Mouse (Mus musculus) midbrain, embryonic 14.5 days (tissue): ENCODE results near the gene Tunar. TPM values are rescaled to one million over a fixed set of nuclear protein-coding genes. Genes with fewer than 3 reads are reported as not detected.

ENCODE experiments used
- ATAC-seq: fragments of 200-750 bp; cut with Nextera tagmentation; 2 replicates; pipeline ENCODE4 v1.8.0; 2017; ENCODE audit warnings: moderate number of reproducible peaks, moderate library complexity; ENCODE audit not compliant: low FRiP score, low TSS enrichment
- DNase-seq: peaks from one replicate; pipeline ENCODE4 v3.0.0-alpha.2; 2015
- H3K27ac ChIP-seq: fragments of 300-500 bp; sonication (generic); replicated peaks from 2 replicates; pipeline ENCODE4 v1.5.1; 2014; ENCODE audit warnings: mild to moderate bottlenecking, low read depth, low read length, moderate library complexity
- H3K27me3 ChIP-seq: fragments of 300-500 bp; sonication (generic); 2 replicates; pipeline ENCODE4 v1.6.1; 2014; ENCODE audit warnings: low read length, control low read depth, mixed read lengths; ENCODE audit not compliant: control insufficient read depth, insufficient read depth
- H3K36me3 ChIP-seq: fragments of 300-500 bp; sonication (generic); 2 replicates; pipeline ENCODE4 v1.6.1; 2014; ENCODE audit warnings: low read length, control low read depth; ENCODE audit not compliant: control insufficient read depth, insufficient read depth
- H3K4me1 ChIP-seq: fragments of 300-500 bp; sonication (generic); 2 replicates; pipeline ENCODE4 v1.6.1; 2014; ENCODE audit warnings: mild to moderate bottlenecking, antibody characterized with exemption, low read length, control low read depth; ENCODE audit not compliant: control insufficient read depth, insufficient read depth
- H3K4me2 ChIP-seq: fragments of 300-500 bp; sonication (generic); 2 replicates; pipeline ENCODE4 v1.6.1; 2014; ENCODE audit warnings: mild to moderate bottlenecking, low read length, moderate library complexity
- H3K4me3 ChIP-seq: fragments of 300-500 bp; sonication (generic); replicated peaks from 2 replicates; pipeline ENCODE4 v1.5.1; 2014; ENCODE audit warnings: low read depth, low read length
- H3K9ac ChIP-seq: fragments of 300-500 bp; sonication (generic); replicated peaks from 2 replicates; pipeline ENCODE4 v1.6.1; 2014; ENCODE audit warnings: mild to moderate bottlenecking, low read length, moderate library complexity
- H3K9me3 ChIP-seq: fragments of 300-500 bp; sonication (generic); 2 replicates; pipeline ENCODE4 v1.6.1; 2016; ENCODE audit warnings: low read length, control low read depth, mixed read lengths; ENCODE audit not compliant: control insufficient read depth
- WGBS: fragments of 180-500 bp; shearing (Covaris S2); extraction: QIAGEN DNeasy Blood & Tissue Kit; methylation state at CpG from one replicate; pipeline ENCODE4 v1.1.7; 2014; 5-methylcytosine and 5-hydroxymethylcytosine counted together
- polyA plus RNA-seq: library from polyadenylated mRNA; unstranded; fragments of >200 nt; fragmentation: Nextera tagmentation; extraction: Ambion mirVana; gene quantifications from 2 replicates; pipeline ENCODE4 v1.2.1, GENCODE M21; 2014

Tunar gene
- 15.5 and 20.0 TPM in 2 replicates for polyA plus RNA-seq

DNA sequence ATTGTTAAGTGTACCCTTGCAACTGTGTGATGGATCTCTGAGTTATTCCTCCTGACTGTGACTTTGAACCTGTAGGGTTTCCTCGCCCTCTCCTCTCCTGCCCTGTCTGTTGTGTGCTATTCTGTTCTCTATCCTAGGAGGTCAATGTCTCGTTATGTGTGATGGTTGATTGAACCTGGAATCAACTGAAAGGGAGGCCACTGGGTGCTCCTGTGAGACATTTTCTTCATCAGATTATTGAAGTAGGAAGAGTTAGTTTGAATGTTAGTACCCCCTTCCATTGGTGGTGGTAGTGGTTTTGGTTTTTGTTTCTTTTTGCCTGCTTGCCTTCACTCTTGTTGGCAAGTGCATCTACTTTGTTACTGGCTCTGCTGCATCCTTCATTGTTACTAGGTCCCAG is at the start of gene Tunar:
Gene Tunar (plus strand): TSS at position 301 of the 400 bp plus-strand sequence.
- H3K9me3 ChIP-seq, result no peaks in the 10 kb centered on the region
- DNase-seq (no peak), ATAC-seq (no peak)
- 95% methylated on average over 2 of the region's 2 CpGs for whole genome bisulfite sequencing
- no peak within 1 kb of the TSS for H3K27ac ChIP-seq
- H3K9ac ChIP-seq, result no peak within 1 kb of the TSS
- H3K36me3 ChIP-seq, result no peaks in the 10 kb centered on the region
- no peak within 1 kb of the TSS for H3K4me3 ChIP-seq
- peaks cover 11% of the 10 kb centered on the region for H3K4me1 ChIP-seq
- no peaks in the 10 kb centered on the region for H3K27me3 ChIP-seq
- H3K4me2 ChIP-seq, result no peak within 1 kb of the TSS

DNA sequence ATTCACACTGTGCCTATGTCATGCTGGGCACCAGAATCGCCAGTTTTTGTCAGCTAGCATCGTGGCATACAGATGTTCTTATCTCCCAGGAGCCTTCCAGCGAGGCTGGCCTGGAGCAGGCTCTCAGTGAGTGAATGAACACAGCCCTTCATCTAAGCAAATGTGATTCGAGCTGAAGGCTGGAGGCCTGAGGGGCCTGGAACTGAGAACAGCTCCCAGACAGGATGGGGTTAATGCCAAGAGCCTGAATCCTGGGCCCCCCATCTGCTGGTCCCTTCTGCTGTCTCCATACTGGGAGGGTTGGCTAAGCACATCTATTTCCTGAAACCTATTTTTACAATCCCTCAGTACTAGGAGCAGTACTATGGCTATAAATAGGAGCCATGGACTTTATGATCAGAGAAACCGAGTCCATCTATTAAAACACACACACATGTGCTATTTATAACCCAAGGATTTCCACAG is 21.1 kb upstream of the Tunar start:
- 69% methylated on average over 5 of the region's 5 CpGs for WGBS
- H3K27ac ChIP-seq, result no peak overlapping the region

DNA sequence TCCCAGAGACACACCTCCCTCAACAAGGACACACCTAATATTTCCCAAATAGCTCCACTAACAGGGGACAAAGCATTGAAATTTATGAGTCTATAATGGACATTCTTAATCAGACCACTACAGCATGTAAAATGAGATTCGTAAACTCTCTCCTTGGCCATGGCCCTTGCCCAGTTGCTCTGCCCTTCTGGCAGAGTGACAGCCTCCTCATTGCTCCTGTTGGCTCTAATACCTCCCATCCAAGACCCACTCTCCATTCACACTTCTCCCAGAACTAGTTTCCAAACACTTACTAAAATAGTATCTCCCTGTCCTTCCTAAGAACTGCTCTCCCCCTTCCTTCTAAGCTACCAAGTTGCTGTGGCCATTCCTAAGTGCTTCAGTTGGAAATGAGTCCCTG is 19.3 kb upstream of the Tunar start:
- no peaks in the 10 kb centered on the region for H3K9me3 ChIP-seq
- H3K4me3 ChIP-seq, result no peak overlapping the region
- no peaks in the 10 kb centered on the region for H3K27me3 ChIP-seq
- H3K27ac ChIP-seq, result no peak overlapping the region
- no peak overlapping the region for H3K4me2 ChIP-seq
- ATAC-seq (no peak), DNase-seq (no peak)
- H3K9ac ChIP-seq, result no peak overlapping the region
- WGBS, result 86% methylated on average over 1 of the region's 1 CpGs
- H3K4me1 ChIP-seq, result no peaks in the 10 kb centered on the region
- no peaks in the 10 kb centered on the region for H3K36me3 ChIP-seq

More for the DNA sequence above, 21.1 kb upstream of the Tunar start:
- no peaks in the 10 kb centered on the region for H3K9me3 ChIP-seq
- H3K9ac ChIP-seq, result no peak overlapping the region
- H3K27me3 ChIP-seq, result no peaks in the 10 kb centered on the region
- H3K36me3 ChIP-seq, result no peaks in the 10 kb centered on the region
- no peak overlapping the region for H3K4me2 ChIP-seq
- no peak for ATAC-seq
- no peak for DNase-seq
- no peak overlapping the region for H3K4me3 ChIP-seq
- H3K4me1 ChIP-seq, result no peaks in the 10 kb centered on the region

DNA sequence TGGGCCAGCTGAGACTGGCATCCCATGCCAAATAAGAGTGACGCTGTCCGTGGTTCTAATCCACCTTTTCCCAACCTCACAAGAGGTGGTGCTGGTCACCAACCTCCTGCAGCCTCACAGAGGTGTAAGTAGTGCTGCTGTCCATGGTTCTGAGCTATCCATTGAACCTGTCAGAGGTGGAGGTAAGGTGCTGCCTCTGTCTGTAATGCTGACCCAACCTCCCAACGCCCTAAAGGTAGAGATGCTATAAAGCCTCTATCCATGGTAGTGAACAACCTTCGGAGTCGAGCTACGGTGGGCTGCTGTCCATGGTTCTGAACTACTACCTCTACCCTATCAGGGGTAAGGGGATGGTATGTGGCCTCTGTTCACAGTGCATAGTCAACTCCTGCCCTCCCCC is 11.5 kb upstream of the Tunar start:
- ATAC-seq (no peak), DNase-seq (peak; percentile 34)
- H3K27me3 ChIP-seq, result no peaks in the 10 kb centered on the region
- 29% methylated on average over 6 of the region's 6 CpGs for WGBS
- no peaks in the 10 kb centered on the region for H3K36me3 ChIP-seq
- H3K27ac ChIP-seq, result no peak overlapping the region
- no peaks in the 10 kb centered on the region for H3K4me1 ChIP-seq
- no peaks in the 10 kb centered on the region for H3K9me3 ChIP-seq
- H3K4me3 ChIP-seq, result no peak overlapping the region
- no peak overlapping the region for H3K4me2 ChIP-seq
- H3K9ac ChIP-seq, result no peak overlapping the region

GRCm38 (mm10) chr12:105327051-105327450 is 6.6 kb upstream of the Tunar start:
- no peak overlapping the region for H3K4me3 ChIP-seq
- DNase-seq (no peak), ATAC-seq (no peak)
- no peak overlapping the region for H3K27ac ChIP-seq
- H3K9ac ChIP-seq, result no peak overlapping the region
- H3K9me3 ChIP-seq, result no peaks in the 10 kb centered on the region
- no peaks in the 10 kb centered on the region for H3K4me1 ChIP-seq
- H3K4me2 ChIP-seq, result no peak overlapping the region
- H3K36me3 ChIP-seq, result no peaks in the 10 kb centered on the region
- WGBS, result 78% methylated on average over 5 of the region's 5 CpGs
- no peaks in the 10 kb centered on the region for H3K27me3 ChIP-seq

- Histone ChIP-seq H3K4me1 (no peaks in the 10 kb centered on the region), H3K4me3 (no peak overlapping the region), H3K9me3 (no peaks in the 10 kb centered on the region), H3K4me2 (no peak overlapping the region), H3K36me3 (no peaks in the 10 kb centered on the region), H3K9ac (no peak overlapping the region), H3K27me3 (no peaks in the 10 kb centered on the region), H3K27ac (no peak overlapping the region)
- DNase-seq (no peak), ATAC-seq (no peak)
- WGBS, result 73% methylated on average over 11 of the region's 11 CpGs
These were observed 5.3 kb upstream of the Tunar start for GRCm38 (mm10) chr12:105328396-105328795.

DNA sequence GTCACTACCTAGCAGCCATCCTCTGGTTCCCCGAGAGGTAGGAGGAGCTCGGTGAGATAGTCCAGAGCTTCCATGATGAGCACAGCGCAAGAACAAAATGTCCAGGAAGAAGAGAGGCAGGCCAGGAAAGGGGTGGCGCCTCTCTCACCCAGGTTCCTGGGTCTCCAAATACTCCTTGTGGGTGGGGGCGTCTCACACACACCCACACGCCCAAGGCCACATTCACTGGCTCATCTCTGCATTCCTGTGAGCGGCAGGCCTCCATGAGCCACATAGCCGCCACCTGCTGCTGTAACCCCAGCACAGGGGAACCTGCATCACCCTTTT is 2.4 kb downstream of the Tunar start:
- Histone ChIP-seq H3K27me3 (no peaks in the 10 kb centered on the region), H3K9ac (peak overlapping the region; percentile 80), H3K36me3 (no peaks in the 10 kb centered on the region), H3K4me1 (peaks cover 21% of the 10 kb centered on the region), H3K27ac (peak overlapping the region; percentile 85), H3K4me3 (peak overlapping the region; percentile 72), H3K9me3 (no peaks in the 10 kb centered on the region), H3K4me2 (peak overlapping the region; percentile 93)
- WGBS, result 6% methylated on average over 8 of the region's 8 CpGs
- DNase-seq (no peak), ATAC-seq (no peak; the same call in 1 of the 2 replicates)

DNA sequence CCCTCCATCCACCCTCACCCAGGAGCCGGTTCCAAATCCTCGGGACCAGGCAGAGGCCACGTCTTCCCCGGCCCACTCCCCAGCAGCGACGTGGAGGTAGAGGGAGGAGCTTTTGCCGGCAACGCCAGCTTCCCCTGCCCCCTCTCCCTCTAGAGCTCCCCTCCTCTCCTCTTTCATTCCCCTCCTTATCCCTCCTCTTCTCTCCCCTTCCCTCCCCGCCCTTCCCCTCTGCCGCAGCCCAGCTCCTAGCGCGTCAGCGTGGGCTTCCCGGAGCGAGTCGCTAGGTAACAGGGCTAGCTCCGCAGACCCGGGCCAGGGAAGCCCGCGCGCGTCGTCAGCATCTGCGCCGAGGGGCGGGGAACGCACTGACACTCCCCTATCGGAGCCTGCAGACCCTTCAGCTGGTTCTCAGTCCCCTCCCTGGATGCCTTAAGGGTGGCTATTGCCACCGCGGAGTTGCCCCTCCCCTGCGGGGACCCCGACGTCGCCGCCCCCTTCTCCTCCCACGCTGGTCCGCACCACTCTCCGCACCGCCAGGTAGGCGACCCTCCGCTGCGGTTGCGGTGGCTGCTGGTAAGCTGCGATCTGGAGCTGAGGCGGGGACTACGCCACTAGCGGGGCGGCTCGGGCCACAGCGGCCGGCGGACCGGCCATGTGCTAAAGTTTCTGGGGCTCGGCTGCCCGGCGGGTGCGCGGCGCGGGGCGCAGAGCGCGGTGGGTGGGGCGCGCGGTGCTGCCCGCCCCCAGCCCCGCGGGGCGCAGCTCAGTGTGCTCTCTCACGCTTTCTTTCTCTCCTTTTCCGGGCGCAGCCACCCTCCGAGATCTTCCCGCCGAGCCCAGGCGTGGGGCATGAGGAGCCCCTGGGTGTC is 3.0 kb downstream of the Tunar start:
- Histone ChIP-seq H3K4me3 (peak overlapping the region; percentile 72), H3K4me2 (peak overlapping the region; percentile 93), H3K27ac (peak overlapping the region; percentile 85), H3K4me1 (peaks cover 21% of the 10 kb centered on the region), H3K9me3 (no peaks in the 10 kb centered on the region), H3K36me3 (no peaks in the 10 kb centered on the region), H3K27me3 (no peaks in the 10 kb centered on the region), H3K9ac (peak overlapping the region; percentile 80)
- ATAC-seq, result peak; percentile 91
- under 1% methylated on average over 74 of the region's 77 CpGs for WGBS
- peak; percentile 92 for DNase-seq
